Mouse (Mus musculus) activated CD4-positive, CD25-positive, alpha-beta regulatory T cell, adult 4 months (primary cell): Measurements from ENCODE around the gene Rnf150. TPM values are rescaled to one million over a fixed set of nuclear protein-coding genes. Genes with fewer than 3 reads are reported as not detected.

Source experiments
- ATAC-seq: one replicate; pipeline ENCODE4 v1.8.0; 2017
- polyA plus RNA-seq, 2 experiments: library from polyadenylated mRNA; unstranded; fragments of 100-300 nt; shearing (Covaris generic); gene quantifications; one replicate each; pipeline ENCODE4 v1.2.1; 2017

Rnf150 gene
- polyA plus RNA-seq = not detected

DNA sequence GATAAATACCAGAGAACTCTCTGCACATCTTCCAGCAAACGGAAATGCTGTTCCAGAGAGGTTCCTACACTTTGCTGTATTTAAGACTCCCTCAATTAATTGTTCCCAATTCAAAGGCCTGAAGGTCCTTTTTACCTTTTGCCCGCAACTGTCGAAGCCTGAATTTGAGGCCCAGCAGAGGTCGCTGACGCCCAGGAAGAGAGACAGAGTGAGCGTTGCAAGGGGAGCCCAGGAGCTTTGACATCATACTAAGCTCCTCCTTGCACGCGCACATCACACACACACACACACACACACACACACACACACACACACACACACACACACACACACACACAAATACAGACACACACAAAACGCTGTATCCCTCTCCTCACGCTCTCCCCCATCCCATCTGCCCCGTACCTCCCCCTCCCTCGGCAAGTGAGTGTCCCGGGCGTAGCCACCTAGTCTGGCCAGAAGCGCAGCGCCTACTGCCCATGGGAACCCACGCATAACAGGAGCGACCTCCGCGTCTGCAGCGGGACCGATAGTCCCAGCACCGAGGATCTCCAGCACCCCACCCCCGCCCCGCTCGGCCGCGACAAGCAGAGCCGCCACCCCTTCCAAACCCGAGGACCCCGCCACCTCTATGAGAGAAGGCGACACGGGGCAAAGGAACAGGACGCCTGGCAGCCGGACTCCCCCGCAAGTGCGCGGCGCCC, at the start of gene Rnf150:
Rnf150 (plus strand) TSS at position 316 of the 704 bp plus-strand sequence.
- no peak for ATAC-seq

GRCm38 (mm10) chr8:82826135-82827046, 36.8 kb upstream of the Rnf150 start:
- ATAC-seq = no peak

- no peak for ATAC-seq
These were observed 22.7 kb upstream of the Rnf150 start for GRCm38 (mm10) chr8:82840415-82840814.

- ATAC-seq = no peak
These were observed 22.2 kb upstream of the Rnf150 start for GRCm38 (mm10) chr8:82840963-82841362.

DNA sequence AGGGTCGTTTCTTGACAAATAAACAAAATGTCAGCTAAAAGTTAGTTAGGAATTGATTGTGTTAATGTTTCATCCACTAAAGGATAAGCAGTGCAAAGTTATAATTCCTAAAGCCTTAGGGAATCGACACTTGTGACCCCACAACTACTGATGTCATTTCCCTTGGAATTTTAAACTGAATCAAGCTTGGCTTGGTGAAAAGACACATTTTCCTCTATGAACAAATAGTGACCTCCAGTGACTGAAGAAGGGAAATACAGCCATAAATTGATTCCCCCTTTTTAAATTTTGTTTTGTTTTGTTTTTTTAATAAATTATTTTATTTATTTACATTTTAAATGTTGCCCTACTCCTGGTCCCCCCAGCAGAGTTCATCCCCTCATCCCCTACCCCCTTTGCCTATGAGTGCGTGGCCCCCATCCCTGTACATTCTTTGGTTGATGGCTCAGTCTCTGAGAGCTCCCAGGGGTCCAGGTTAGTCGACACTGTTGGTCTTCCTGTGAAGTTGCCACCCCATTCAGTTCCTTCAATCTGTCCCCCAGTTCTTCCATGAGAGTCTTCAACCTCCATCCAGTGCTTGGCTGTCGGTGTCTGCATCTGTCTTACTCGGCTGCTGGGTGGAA, 21.5 kb upstream of the Rnf150 start:
- ATAC-seq = no peak

GRCm38 (mm10) chr8:82843697-82844096, 19.5 kb upstream of the Rnf150 start:
- no peak for ATAC-seq

GRCm38 (mm10) chr8:82844413-82844812, 18.7 kb upstream of the Rnf150 start:
- ATAC-seq = no peak

- no peak for ATAC-seq
These were observed 17.1 kb upstream of the Rnf150 start for GRCm38 (mm10) chr8:82846098-82846497.

- no peak for ATAC-seq
These were observed 16.4 kb upstream of the Rnf150 start for GRCm38 (mm10) chr8:82846730-82847129.

- no peak for ATAC-seq
These were observed 4.4 kb upstream of the Rnf150 start for GRCm38 (mm10) chr8:82858541-82859342.

DNA sequence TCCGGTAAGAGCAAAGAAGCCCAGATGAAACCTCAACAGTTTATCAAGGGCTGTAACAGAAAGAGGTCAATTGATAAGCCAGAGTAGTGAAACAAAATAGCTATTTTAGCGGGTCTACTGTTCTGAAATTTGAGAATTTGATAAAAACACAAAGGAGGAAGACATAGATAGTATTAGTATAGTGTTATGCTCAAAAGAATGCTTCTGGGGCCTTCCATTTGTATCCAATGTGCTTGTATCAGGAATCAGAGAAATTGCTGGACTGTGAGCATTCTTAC, 3.9 kb upstream of the Rnf150 start:
- ATAC-seq = no peak

DNA sequence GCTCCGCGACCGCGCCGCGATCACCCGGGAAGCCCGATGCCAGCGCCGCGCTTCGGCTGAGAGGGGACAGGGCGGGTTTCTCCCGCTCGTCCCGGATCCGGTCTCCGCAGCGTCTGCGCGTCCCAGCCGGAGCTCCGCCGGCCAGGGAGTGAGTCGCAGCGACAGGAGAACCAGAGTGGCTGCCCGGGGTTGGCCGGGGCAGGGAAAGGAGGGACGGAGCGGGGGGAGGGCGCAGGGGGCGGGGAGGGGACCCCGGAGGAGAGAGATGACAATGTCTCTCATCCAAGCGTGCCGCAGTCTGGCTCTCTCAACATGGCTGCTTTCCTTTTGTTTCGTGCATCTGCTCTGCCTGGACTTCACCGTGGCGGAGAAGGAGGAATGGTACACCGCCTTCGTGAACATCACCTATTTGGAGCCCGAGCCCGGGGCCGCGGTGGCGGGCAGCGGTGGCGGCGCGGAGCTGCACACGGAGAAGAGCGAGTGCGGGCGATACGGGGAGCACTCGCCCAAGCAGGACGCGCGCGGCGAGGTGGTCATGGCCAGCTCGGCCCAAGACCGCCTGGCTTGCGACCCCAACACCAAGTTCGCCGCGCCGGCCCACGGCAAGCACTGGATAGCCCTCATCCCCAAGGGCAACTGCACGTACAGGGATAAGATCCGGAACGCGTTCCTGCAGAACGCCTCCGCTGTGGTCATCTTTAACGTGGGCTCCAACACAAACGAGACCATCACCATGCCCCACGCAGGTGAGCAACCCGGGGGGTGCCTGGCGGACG, 777 bp downstream of the Rnf150 start:
- no peak for ATAC-seq

- no peak for ATAC-seq
These were observed 1.3 kb downstream of the Rnf150 start for GRCm38 (mm10) chr8:82864521-82864818.

DNA sequence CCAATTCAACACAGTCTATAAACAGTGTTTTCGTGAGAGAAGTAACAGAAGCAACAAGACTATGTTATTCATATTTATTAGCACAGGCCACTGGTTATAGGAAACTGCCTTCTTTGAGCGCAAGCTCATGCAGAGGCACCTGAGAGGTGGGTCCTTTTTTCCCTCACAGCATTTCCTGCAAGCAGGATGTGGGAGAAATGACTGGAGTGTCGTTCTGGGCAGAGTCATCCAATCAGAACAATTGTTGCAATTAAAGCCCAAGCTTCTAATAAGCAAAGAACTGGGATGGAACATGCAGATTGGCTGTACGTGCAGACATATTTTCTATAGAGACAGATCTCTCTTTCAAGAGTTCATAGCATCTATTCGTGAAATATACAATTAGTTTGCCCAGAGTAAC, 2.1 kb downstream of the Rnf150 start:
- no peak for ATAC-seq

GRCm38 (mm10) chr8:82866251-82866650, 3.1 kb downstream of the Rnf150 start:
- ATAC-seq = no peak

DNA sequence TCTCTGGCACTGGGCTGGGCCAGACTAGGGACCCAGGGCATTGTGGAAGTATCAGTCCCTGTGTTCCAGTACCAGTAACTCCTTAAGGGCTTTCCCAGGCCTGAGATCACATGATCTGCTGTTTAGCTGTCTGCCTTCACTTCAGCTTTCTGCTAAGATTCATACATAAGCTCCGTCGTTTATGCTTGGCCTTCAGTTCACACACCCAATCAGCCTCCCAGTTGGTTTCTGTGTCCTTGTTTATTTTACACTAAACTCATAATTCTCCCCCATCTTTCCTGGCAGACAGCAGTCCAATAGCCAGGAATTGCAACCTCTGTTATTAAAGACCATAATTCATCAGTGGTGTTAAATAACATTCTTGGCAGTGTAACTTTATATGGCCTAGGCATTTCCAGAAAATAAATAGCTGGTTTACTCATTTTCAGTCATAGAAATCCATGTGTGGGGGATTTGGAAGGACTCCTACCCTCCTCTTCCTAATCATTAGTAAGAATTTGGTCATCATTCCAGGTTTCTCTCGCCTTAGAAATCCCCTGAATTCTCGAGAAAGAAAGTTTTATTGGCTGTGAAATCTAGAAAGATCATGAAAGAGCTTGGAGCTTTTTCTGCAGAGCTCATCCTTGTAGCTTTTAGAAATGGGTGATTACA, 7.8 kb downstream of the Rnf150 start:
- ATAC-seq = no peak

- no peak for ATAC-seq
These were observed 8.8 kb downstream of the Rnf150 start for GRCm38 (mm10) chr8:82871986-82872385.

DNA sequence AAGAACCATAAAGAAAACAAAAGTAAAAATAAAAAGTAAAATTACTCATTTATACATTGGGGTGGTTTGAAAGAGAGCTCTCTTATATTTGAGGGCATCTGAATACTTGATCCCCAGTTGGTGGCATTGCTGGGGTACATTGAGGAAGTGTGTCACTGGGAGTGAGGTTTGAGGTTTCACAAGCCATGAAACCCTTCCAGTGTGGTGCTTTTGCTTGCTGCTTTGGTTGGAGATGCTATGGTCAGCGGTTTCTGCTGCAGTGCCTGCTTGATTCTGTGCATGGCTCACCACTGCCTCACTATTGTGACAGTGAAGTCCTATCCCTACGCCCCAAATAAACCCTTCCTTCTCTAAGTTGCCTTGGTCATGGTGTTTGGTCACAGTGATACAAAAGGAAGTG, 10.9 kb downstream of the Rnf150 start:
- no peak for ATAC-seq

GRCm38 (mm10) chr8:82875135-82875534, 12.0 kb downstream of the Rnf150 start:
- no peak for ATAC-seq

DNA sequence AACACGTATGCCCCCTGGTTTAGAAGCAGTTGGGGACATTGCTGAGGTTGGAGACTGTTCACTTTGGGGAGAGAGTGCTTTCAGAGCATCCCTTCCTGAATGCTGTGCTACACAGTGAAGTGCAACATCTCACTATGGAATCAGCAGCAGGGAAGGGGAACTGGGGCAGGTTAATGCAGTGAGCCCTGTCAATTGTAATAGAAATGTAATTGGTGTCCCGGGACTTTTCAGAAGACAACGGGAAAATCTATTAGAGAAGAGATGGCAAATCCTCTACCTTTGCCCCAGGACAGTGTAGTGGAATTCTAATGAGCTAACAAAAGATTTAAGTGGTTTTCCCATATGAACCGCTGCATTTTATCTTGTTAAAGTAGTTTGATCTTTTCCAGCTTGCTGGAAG, 21.3 kb downstream of the Rnf150 start:
- ATAC-seq = no peak

DNA sequence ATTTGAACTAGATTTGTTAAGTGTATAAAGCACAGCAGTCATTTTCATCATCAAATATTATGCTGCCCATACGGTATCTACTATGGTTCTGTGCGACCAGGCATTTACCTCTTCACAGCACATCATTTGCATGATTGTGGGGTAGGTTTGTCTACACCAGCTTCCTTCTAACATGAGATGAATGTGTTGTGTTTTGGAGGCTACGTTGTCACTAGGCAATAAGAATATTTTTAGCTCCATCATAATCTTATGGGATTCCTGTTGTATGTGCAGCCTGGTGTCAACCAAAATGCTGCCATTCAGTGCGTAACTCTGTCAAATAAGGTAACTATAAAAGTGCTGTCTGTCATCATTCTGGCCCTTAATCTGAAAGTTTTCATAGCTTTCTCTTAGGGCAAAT, 24.1 kb downstream of the Rnf150 start:
- no peak for ATAC-seq
